Mouse (Mus musculus) bone marrow macrophage, adult 2 months (primary cell): ENCODE measurements around the gene Prlr.

Source experiments
- CTCF ChIP-seq: IDR thresholded peaks from 2 replicates; pipeline ENCODE4 v1.5.1; 2012; ENCODE audit warnings: low read depth, mild to moderate bottlenecking, low read length, moderate library complexity
- POLR2A ChIP-seq: IDR thresholded peaks from 2 replicates; pipeline ENCODE4 v1.6.1; 2012; ENCODE audit warnings: mild to moderate bottlenecking, low read depth, low read length, borderline replicate concordance

- TF ChIP-seq POLR2A (no peak), CTCF (no peak)
These were observed 2.0 kb upstream of the Prlr start for GRCm38 (mm10) chr15:10175078-10175477.
